Mouse (Mus musculus) colon, adult 2 months (tissue): ENCODE data around the gene Stx12. TPM values are rescaled to one million over a fixed set of nuclear protein-coding genes. Genes with fewer than 3 reads are reported as not detected.

Experiments
- polyA plus RNA-seq: library from polyadenylated mRNA; depleted of rRNA; stranded (reverse); fragments of >200 nt; gene quantifications from 2 replicates; pipeline ENCODE4 v1.2.3, GENCODE M21; 2012; rRNA removed

Gene Stx12
- polyA plus RNA-seq, result 13.7 and 14.3 TPM in 2 replicates

DNA sequence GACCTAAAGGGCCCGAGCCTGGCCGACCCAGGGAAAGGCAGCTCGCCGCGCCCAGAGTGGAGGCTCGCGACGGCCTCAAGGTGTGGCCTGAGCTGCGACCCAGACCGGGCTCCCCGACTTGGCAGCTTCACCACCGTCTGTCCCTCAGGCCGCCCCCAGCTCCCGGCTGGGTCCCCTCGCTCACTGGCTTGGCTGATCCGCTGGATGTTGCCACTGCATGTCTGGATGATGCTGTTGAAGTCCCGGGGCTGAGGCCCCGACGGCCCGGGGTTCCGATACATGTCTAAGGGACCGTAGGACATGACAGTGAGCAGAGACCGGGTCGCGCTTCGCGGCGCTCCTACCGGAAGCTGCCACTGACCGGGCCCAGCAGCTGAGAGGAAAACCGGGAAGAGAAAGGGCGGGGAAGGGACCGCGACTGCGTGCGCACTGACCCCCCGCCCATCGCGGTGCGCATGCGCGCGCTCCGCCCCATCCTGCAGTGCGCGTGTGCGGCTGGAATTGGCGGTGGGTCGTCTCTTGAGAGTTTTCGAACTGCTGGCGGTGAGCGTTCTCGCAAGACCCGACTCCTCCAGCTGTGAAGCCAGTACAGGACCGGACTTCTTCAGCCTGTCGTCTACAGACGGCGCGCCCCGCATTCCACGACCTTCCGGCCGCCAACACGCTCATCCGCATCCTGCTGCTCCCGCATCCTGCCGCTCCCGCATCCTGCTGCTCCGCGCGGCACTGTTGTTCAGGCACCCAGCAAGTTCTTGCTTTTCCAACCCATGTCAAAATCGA lies at the start of gene Stx12:
Gene Stx12, minus strand, starts transcription at position 446 of the 780 bp plus-strand sequence.

DNA sequence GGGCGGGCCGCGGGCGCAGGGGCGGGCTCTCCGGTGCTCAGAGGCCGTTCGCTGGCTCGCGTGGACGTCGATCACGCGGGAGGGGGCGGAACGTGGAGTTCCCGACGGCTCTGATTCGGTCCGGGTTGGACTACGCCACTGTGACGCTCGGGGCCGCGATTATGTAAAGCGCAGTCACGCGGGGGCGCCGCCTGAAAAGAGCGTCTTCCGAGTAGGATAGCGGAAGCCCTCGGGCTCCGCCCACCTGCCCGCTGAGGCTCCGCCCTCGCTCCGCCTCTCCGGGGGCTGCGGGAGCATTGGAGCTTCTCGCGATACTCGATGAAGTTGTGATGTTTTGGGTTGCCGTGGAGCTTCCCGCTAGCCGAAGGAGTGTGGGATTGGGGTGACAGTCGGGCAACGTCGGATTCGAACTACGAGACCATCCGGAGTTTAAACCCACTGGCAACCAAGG lies 38.3 kb upstream of the Stx12 start, which contains the start of gene Fam76a:
Gene Fam76a, minus strand, starts transcription at position 1 of the 451 bp plus-strand sequence.

DNA sequence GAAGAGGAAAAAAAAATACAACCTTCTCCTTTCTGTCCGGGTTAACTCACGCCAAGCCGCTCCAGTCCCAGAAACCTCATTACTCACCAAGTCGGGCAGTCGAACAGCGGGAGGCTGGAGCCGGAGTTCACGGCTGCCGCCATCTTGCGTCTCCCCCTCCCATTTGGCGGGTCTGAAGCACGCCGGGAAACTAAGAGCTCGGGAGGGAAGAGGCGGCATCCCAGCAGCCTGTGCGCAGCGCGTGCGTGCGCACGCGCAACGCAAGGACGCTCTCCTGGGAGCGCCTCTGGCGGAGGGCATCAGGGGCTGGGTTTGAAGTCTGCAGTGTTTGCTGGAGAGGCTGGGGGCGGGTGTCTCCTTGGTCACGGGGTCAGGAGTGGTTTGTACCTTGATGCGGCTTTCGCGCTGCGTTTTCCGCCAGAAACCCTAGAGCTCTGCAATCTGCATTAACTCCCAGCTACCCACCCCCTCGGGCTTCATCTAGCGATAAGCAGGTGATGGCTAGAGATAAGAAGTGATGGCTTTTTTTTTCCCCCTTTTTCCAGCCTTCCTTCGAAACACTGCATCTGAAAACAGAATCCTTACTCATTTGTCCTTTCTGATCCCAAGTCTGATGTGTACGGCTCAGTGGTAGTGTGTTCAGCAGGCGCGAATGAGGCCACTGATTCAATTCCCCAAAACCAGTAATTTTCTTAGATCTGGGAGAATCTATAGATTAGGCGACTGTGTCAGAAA lies 41.2 kb downstream of the Stx12 start, which contains the start of gene Ppp1r8:
Gene Ppp1r8, minus strand, starts transcription at position 200 of the 735 bp plus-strand sequence.

Other genes starting within 250 kb of the Stx12 start
- gene Eya3, start 245.5 kb downstream of the Stx12 start, polyA plus RNA-seq, result 16.8 and 17.1 TPM in 2 replicates
- 1.7 and 4.3 TPM in 2 replicates for gene Xkr8, start 152.0 kb downstream of the Stx12 start, polyA plus RNA-seq
- 6.8 and 8.0 TPM in 2 replicates for gene Smpdl3b, start 127.3 kb downstream of the Stx12 start, polyA plus RNA-seq
- 7.3 and 11.6 TPM in 2 replicates for gene Rpa2, start 116.2 kb downstream of the Stx12 start, polyA plus RNA-seq
- gene Themis2, start 88.1 kb downstream of the Stx12 start, polyA plus RNA-seq, result 3.5 and 3.7 TPM in 2 replicates
- gene Ppp1r8, start 41.3 kb downstream of the Stx12 start, polyA plus RNA-seq, result 17.0 and 17.8 TPM in 2 replicates
- 8.7 and 11.4 TPM in 2 replicates for gene Fam76a, start 38.0 kb upstream of the Stx12 start, polyA plus RNA-seq
- gene Fgr, start 89.6 kb upstream of the Stx12 start, polyA plus RNA-seq, result 2.6 TPM in 2 replicates
- gene Ahdc1, start 126.8 kb upstream of the Stx12 start, polyA plus RNA-seq, result 21.6 and 32.2 TPM in 2 replicates
- gene Wasf2, start 246.0 kb upstream of the Stx12 start, polyA plus RNA-seq, result 60.3 and 64.8 TPM in 2 replicates